25 mouse cellular contexts compared by ENCODE assay signal in genomic region chr12:99999726-100000125, GRCm38 (mm10). TPM values are rescaled to one million over a fixed set of nuclear protein-coding genes. Genes with fewer than 3 reads are reported as not detected.
"Had no signal": no experiment of that assay in that cellular context is flagged by ENCODE, and none has a peak within 500 bp of the region (broad histone marks: within the 10 kb centered on the region; RNA-seq: fewer than 3 reads in every experiment).

No protein-coding gene starts in this region.

- H3K9ac ChIP-seq: heart, embryonic 12.5 days; hindbrain, embryonic 13.5 days; hindbrain, embryonic 15.5 days; intestine, embryonic 15.5 days; kidney, embryonic 15.5 days; limb, embryonic 13.5 days; limb, embryonic 15.5 days; liver, embryonic 12.5 days; liver, embryonic 14.5 days had no signal

- H3K4me3 ChIP-seq: heart, embryonic 12.5 days; hindbrain, embryonic 13.5 days; hindbrain, embryonic 15.5 days; intestine, embryonic 15.5 days; kidney, embryonic 15.5 days; limb, embryonic 13.5 days; limb, embryonic 15.5 days; liver, embryonic 12.5 days had no signal

- H3K9me3 ChIP-seq: heart, embryonic 12.5 days; hindbrain, embryonic 13.5 days; hindbrain, embryonic 15.5 days; intestine, embryonic 15.5 days; kidney, embryonic 15.5 days; limb, embryonic 13.5 days; limb, embryonic 15.5 days; liver, embryonic 12.5 days had no signal

- H3K36me3 ChIP-seq: heart, embryonic 12.5 days; hindbrain, embryonic 13.5 days; hindbrain, embryonic 15.5 days; intestine, embryonic 15.5 days; kidney, embryonic 15.5 days; limb, embryonic 13.5 days; limb, embryonic 15.5 days; liver, embryonic 12.5 days had no signal

- ATAC-seq: inflammation-experienced regulatory T-cells, adult 6 months; intestine, embryonic 15.5 days; liver, embryonic 12.5 days had no signal

- DNase-seq: gastrocnemius, postnatal 14 days; gastrocnemius, postnatal 36 days; heart, adult 18-20 months; heart, postnatal 10 days; heart, postnatal 36 days; kidney, adult 11 months; kidney, adult 2 months; kidney, adult 9 months; kidney, postnatal 14 days; layer of hippocampus, adult 9-11 months; layer of hippocampus, postnatal 36 days; left cerebral cortex, postnatal 4 days; lung, adult 18-20 months had no signal

- H3K4me1 ChIP-seq: heart, embryonic 12.5 days; hindbrain, embryonic 13.5 days; hindbrain, embryonic 15.5 days; intestine, embryonic 15.5 days; liver, embryonic 12.5 days had no signal

- H3K27ac ChIP-seq: hindbrain, embryonic 13.5 days; hindbrain, embryonic 15.5 days; intestine, embryonic 15.5 days; kidney, embryonic 15.5 days; kidney, postnatal 0 days; limb, embryonic 13.5 days; limb, embryonic 15.5 days; liver, embryonic 12.5 days; liver, embryonic 14.5 days had no signal

- H3K4me2 ChIP-seq: heart, embryonic 12.5 days; hindbrain, embryonic 13.5 days; hindbrain, embryonic 15.5 days; intestine, embryonic 15.5 days; kidney, embryonic 15.5 days; limb, embryonic 13.5 days; limb, embryonic 15.5 days; liver, embryonic 12.5 days had no signal

- H3K27me3 ChIP-seq: heart, embryonic 12.5 days; hindbrain, embryonic 13.5 days; hindbrain, embryonic 15.5 days; intestine, embryonic 15.5 days; kidney, embryonic 15.5 days; limb, embryonic 15.5 days; liver, embryonic 12.5 days had no signal

RNA-seq across cellular contexts. Expression of gene Kcnk13, which starts 35.4 kb away (rescaled TPM):
- total RNA-seq: hematopoietic stem cell, adult 5-6 weeks had no signal
- polyA plus RNA-seq: inflammation-experienced regulatory T-cells, adult 6 months had no signal
